Mouse (Mus musculus): ENCODE results near the gene Ankrd54.

The Ankrd54 gene

GRCm38 (mm10) chr15:79062376-79063159, at the start of gene Ankrd54:
Gene Ankrd54, minus strand, starts transcription at chr15:79062893.
- peak; percentile 99 for ATAC-seq (ENCODE audit: low TSS enrichment)

GRCm38 (mm10) chr15:79111774-79112173, 49.1 kb upstream of the Ankrd54 start:
- no peak for ATAC-seq (ENCODE audit: low TSS enrichment)

GRCm38 (mm10) chr15:79110528-79110927, 47.8 kb upstream of the Ankrd54 start:
- ATAC-seq (ENCODE audit: low TSS enrichment): no peak

DNA sequence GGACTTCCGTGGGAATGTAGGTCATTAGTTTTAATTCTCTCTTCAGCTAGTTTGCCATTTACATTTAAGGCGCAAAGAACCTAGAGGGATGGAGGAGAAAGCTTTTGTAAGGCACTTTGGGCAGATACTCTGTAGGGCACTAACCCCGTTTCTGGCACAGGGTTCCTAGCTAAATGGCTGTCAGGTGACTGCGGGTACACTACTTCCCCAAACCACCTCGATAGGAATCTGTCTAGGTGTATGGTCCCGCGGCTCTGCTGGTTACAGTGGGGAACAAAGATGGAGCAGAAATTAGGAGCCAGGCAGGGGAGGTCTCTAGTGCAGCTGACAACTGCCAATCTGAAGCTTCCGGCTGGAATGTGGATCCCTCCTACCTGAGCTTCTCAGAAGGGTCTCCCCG, 47.3 kb upstream of the Ankrd54 start:
- ATAC-seq (ENCODE audit: low TSS enrichment): no peak

- peak; percentile 41 for ATAC-seq (ENCODE audit: low TSS enrichment)
These were observed 46.7 kb upstream of the Ankrd54 start for GRCm38 (mm10) chr15:79109321-79109934.

DNA sequence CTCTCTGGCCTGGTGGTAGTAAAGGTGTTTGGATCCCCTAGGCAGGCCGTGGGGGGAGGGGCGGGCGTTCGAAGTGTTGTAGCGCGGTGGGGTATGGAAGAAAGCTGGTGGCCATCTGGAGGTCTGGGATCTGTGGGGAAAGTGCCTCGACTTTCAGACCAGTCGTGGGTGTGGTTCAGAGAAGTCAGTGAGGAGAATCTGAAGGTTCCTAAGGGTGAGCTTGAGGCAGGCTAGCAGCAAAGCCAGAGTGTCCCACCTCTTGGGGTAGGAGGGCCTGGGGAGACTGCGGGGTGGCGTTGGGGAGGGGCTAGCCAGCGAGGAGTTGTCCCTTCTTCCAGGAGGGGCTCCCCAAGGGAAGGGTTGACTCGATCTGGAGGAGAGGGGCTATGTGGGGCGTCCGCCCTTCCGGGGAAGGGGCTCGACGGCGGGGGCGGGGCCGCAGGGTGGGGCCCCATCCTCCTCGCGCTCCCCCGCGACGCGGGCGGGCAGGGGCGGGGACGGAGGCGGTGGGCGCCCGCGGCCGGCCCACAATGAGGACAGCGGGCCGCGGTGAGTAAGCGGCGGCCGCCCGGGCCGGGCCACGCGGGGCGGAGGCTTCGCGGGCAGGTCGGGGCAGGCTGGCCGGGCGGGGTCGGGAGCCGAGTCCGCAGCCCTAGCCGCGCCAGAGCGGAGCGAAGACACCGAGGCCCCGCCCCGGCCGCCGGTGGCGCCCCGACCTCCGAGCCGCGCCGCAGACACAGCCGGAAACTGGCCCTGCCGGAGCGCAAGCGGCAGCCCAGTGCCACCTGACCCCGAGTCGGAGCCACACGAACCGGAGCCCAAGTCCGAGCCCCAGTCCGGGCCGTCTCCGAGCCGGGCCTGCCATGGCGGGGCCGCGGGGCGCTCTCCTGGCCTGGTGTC, 46.0 kb upstream of the Ankrd54 start, which contains the start of gene Micall1:
Gene Micall1, plus strand, starts transcription at position 478 of the 900 bp plus-strand sequence.
- ATAC-seq (ENCODE audit: low TSS enrichment): peak; percentile 54

GRCm38 (mm10) chr15:79107966-79108365, 45.3 kb upstream of the Ankrd54 start:
- no peak for ATAC-seq (ENCODE audit: low TSS enrichment)

GRCm38 (mm10) chr15:79105804-79106203, 43.1 kb upstream of the Ankrd54 start:
- no peak for ATAC-seq (ENCODE audit: low TSS enrichment)

DNA sequence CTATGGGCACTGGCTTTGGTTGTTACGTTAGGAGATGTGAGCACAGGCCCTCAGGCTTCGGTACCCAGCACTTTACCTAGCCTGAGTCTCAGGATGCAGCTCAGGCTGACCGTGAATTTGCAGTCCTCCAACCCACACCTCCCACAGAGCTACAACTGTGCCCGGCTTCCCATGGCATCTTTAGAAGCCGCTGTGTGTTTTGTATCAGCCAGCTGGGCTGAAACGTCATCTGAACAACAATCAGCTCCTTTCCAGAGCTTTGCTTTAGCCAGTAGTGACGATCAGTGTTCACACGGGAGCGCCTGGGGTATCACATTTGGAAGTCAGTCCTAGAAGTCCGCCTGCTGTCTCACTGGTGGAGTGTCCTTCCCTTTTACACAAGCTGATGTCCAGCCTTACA, 40.6 kb upstream of the Ankrd54 start:
- ATAC-seq (ENCODE audit: low TSS enrichment): peak; percentile 56

DNA sequence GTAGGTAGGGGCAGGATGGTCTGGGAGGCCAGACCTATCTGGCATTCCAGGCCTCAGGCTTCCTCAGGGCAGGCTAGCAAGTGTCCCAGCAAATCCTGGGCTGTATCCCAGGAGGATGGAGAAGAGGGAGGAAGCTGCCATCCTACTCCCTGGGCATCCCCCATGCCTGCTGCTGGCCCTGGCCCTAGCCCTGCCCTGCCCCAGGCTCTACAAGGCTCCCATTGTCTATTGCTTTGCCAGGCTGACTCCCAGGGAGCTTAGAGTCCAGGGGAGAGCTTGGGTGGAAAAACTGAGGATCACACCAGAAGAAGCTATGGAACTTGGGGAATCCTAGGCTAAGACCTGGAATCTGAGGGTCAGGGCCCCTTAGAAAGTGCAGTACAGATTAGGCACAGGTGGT, 38.8 kb upstream of the Ankrd54 start:
- 0 out of 2 replicates have a peak, but pooled peaks have one; percentile 43 for ATAC-seq (ENCODE audit: low TSS enrichment)

DNA sequence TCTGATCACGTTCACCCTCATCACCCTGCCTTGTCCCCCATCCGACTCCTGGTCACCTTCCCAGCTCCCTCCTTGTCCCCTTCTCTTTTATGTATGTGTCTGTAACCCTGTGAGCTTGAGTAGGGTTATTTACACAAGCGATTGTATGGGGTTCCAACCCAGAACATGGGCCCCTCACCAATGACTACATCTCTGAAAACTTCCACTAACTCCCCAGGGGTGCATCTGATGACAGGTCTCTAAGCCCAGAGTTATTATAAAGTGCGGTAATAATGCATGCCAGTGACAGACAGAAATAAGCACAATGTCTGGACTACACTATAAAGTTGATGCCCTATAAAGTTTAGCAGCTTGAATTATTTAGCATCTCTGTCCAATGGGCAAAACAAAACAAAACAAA, 37.7 kb upstream of the Ankrd54 start:
- no peak for ATAC-seq (ENCODE audit: low TSS enrichment)

DNA sequence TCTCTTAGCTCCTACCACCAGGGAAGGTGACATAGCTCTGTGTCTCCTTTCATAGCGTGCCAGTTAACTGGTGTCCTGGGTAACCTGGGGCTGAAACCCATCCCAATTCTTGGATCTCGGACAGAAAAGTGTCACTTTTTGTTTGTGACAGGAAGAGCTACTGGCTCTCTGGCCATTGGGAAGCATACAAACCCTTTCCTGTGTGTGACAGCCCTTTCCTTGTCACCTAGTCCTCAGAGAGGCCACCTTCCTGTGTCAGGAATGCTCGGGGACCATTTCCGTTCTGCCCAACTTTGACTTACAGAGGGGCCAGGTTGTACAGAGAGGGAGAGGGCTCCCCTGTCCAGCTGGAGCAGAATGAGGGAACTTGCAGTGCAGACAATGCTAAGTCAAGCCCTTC, 36.8 kb upstream of the Ankrd54 start:
- ATAC-seq (ENCODE audit: low TSS enrichment): no peak

DNA sequence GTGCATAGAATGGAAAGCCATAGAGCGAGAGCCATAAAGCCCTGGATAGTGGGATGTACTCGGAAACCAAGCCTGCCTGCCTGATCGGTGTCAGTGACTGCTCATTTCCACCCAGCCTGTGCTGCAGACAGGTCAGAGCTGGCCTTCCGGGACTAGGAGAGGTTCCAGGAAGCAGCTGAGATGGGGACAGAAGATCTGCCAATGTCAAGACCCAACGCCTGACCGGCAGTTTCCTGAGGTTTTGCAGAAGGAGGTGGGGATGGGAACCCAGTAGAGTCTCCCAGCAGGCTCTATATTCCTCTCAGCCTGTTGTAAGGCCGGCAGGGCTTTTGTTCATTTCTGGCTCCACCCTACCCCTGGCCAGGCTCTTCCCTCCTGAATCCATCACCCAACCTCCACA, 36.2 kb upstream of the Ankrd54 start:
- ATAC-seq (ENCODE audit: low TSS enrichment): no peak

DNA sequence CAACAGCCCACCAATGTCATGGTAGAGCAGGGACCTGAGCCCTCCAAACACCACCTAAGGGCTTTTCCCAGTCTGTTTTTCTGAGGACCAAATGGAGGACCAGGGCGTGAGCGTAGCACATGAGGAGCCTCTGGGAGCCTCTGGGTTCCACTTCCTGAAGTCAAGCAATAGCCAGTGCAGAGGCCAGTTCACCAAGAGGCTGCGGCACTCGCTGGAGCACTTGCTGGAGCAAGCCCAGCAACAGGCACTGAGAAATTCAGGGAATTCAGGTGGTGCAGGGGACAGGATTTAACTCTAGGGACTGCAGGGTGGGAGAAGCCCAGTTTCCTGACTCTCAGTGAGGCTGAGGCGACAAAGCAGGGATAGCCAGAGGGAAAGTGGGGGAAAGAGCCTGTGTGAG, 35.5 kb upstream of the Ankrd54 start:
- no peak for ATAC-seq (ENCODE audit: low TSS enrichment)

DNA sequence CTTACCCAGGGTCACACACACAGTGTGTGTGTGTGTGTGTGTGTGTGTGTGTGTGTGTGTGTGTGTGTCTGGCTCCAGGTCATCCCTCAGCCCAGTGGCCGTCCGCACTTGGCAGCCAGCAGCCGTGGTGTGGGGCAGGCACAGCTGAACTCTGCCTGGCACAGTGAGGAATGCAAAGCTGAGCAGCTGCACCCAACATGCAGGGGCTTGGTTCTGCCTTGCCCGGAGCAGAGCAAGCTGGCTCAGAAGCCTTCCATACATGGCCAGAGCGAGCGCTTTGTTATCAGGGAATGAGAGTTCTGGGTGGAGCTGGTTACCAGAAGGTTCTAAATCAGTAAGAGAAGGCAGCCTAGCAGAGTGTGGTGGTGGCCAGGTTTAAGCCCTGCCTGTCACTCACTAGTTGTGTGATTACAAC, 34.9 kb upstream of the Ankrd54 start:
- peak; percentile 42; the same call in 1 of the 2 replicates for ATAC-seq (ENCODE audit: low TSS enrichment)

GRCm38 (mm10) chr15:79097135-79097534, 34.4 kb upstream of the Ankrd54 start:
- no peak for ATAC-seq (ENCODE audit: low TSS enrichment)

- no peak for ATAC-seq (ENCODE audit: low TSS enrichment)
These were observed 33.9 kb upstream of the Ankrd54 start for GRCm38 (mm10) chr15:79096556-79096955.

DNA sequence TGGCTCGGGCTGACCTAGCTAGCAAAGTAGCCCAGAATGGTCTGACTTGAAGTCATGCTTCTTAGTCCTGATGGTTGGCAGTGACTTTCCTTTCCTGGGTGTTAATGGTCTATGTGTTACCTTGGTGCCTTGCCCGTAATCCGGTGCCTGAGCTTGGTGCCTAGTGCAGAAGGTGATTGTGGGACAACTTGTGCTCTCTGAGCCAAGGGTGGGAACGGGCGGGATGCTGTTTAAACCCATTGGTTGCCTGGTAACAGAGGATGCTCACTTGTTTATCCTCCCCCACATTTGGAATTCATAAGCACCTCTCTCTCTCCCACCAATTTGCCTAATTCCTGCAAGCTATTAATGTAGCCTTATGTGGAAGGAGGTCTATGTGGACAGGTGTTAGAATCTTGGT, 32.8 kb upstream of the Ankrd54 start:
- ATAC-seq (ENCODE audit: low TSS enrichment): no peak

DNA sequence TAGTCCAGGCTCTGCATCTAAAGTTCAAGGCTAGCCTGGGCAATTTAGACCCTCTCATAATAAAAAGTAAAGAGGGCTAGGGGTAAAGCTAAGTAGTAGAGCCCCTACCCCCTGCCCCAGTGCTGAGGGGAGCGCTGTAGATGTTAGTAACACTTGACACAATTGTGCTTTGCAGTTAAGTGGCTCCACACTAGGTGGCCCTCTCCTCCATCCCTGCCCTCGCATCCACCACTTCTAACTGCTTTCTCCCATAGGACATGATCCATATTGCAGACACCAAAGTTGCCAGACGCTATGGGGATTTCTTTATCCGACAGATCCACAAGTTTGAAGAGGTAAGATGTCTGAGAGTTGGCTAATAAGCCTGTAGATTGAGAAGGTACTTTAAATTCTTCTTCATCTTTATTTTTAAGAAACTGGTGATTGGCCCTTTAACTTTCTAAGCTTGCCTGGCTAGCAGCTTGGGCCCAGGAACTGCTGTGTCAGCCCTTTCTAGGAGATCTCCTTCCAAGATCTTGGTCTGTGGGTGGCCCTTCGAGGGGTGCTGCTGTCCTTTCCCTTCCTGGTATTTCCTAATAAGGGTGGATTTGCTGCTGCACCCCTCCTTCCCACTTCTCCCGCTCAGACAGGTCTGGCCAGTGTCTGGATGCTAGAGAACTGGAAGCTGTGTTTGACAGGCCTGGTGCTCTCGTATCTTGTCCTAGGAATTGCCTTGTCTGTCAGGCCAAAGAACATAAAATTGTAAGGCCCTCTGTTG, 30.6 kb upstream of the Ankrd54 start:
- ATAC-seq (ENCODE audit: low TSS enrichment): peak; percentile 60; the same call in 1 of the 2 replicates

GRCm38 (mm10) chr15:79092284-79092683, 29.6 kb upstream of the Ankrd54 start:
- no peak for ATAC-seq (ENCODE audit: low TSS enrichment)

DNA sequence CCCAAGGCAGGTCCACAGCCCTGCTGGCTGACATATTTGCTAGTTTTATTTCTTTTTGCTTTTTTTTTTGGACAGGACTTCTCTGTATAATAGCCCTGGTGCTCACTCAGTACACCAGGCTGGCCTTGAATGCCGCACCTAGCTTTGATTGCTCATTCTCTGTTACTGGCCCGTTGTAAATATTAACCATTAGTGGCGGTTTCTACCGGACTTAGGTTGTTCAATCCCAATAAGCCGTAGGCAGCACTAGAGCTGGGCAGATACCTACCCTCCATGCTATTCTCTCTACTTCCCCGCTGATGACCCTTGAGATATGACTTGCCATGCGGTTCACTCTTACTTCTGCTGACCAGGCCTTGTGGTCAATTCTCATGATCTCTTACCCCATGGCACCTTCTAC, 16.9 kb upstream of the Ankrd54 start:
- ATAC-seq (ENCODE audit: low TSS enrichment): no peak
